Mouse (Mus musculus): ENCODE data around the gene 1810024B03Rik. TPM values are rescaled to one million over a fixed set of nuclear protein-coding genes. Genes with fewer than 3 reads are reported as not detected.

Gene 1810024B03Rik
- total and polyA plus RNA-seq, 3 experiments, result 1.5 to 1.9 TPM; not detected in 1

- TF ChIP-seq CTCF (IDR thresholded peaks at IDR 0.05 in 2 of 3, conservative IDR thresholded peaks at IDR 0.05 in 1 of 3; ENCODE audit: control insufficient read depth in 1 of 3, insufficient read depth in 1 of 3, low read depth in 2 of 3, low read length in 3 of 3, poor library complexity in 1 of 3, severe bottlenecking in 1 of 3) (peak; percentile 54 to 84 (median 74)), MAX (IDR thresholded peaks at IDR 0.05; ENCODE audit: low read length) (no peak), BHLHE40 (IDR thresholded peaks at IDR 0.05; ENCODE audit: borderline replicate concordance, low read depth, low read length) (no peak), CHD1 (IDR thresholded peaks at IDR 0.05; ENCODE audit: low read depth, low read length) (no peak), MAZ (IDR thresholded peaks at IDR 0.05; ENCODE audit: low read depth, low read length) (peak; percentile 56; the same call in 1 of the 2 replicates), MEF2A (IDR thresholded peaks at IDR 0.05; ENCODE audit: extremely low read depth, insufficient replicate concordance, low read depth, low read length, poor library complexity, severe bottlenecking) (no peak), TBP (IDR thresholded peaks at IDR 0.05; ENCODE audit: low read depth, low read length) (no peak), EP300 (IDR thresholded peaks at IDR 0.05; ENCODE audit: low read depth in 1 of 2, low read length in 2 of 2) (no peak), ZC3H11A (IDR thresholded peaks at IDR 0.05; ENCODE audit: low read depth, low read length) (peak; percentile 66), ELF1 (IDR thresholded peaks at IDR 0.05; ENCODE audit: low read depth, low read length) (no peak), MYC (IDR thresholded peaks at IDR 0.05; ENCODE audit: low read depth, low read length) (no peak), MAFK (IDR thresholded peaks at IDR 0.05; ENCODE audit: borderline replicate concordance, low read depth, low read length) (no peak), E2F4 (IDR thresholded peaks at IDR 0.05; ENCODE audit: borderline replicate concordance, low read depth, low read length) (no peak), GATA1 (IDR thresholded peaks at IDR 0.05; ENCODE audit: low read depth, low read length) (no peak), NELFE (IDR thresholded peaks at IDR 0.05; ENCODE audit: low read depth, low read length) (no peak)
Measured at GRCm38 (mm10) chr2:127204932-127205331, 3.1 kb downstream of the 1810024B03Rik start (continued).

GRCm38 (mm10) chr2:127189574-127189973 lies 18.5 kb downstream of the 1810024B03Rik start:
- Histone ChIP-seq H3K27ac (ENCODE audit: control insufficient read depth, low read depth, low read length) (no peak overlapping the region), H3K79me2 (ENCODE audit: control insufficient read depth, insufficient read depth, low read length, poor library complexity) (no peaks in the 10 kb centered on the region), H3K9me3 (replicated peaks; ENCODE audit: insufficient read depth, low read length) (no peaks in the 10 kb centered on the region), H3K4me3 (ENCODE audit: control insufficient read depth in 1 of 2, insufficient read depth in 1 of 2, low read depth in 2 of 2, low read length in 2 of 2) (no peak overlapping the region), H3K27me3 (ENCODE audit: control insufficient read depth in 1 of 2, insufficient read depth in 2 of 2, low read length in 2 of 2) (peaks cover 3 to 13% of the 10 kb centered on the region in 2 experiments), H3K9ac (ENCODE audit: control insufficient read depth, low read depth, low read length, poor library complexity, severe bottlenecking) (no peak overlapping the region), H3K36me3 (ENCODE audit: control insufficient read depth in 1 of 2, insufficient read depth in 2 of 2, low read length in 2 of 2) (no peaks in the 10 kb centered on the region), H3K4me1 (ENCODE audit: control insufficient read depth in 1 of 2, insufficient read depth in 2 of 2, low read length in 2 of 2) (no peaks in the 10 kb centered on the region)
- no peak for DNase-seq (ENCODE audit: low read depth, low spot score)
- no peak for TF ChIP-seq MEF2A (IDR thresholded peaks at IDR 0.05; ENCODE audit: extremely low read depth, insufficient replicate concordance, low read depth, low read length, poor library complexity, severe bottlenecking)
- TF ChIP-seq SIN3A (IDR thresholded peaks at IDR 0.05; ENCODE audit: low read length), result no peak
- TF ChIP-seq KAT2A (conservative IDR thresholded peaks at IDR 0.05; ENCODE audit: low read depth, low read length), result no peak
- no peak for TF ChIP-seq JUND (IDR thresholded peaks at IDR 0.05; ENCODE audit: low read depth, low read length)
- no peak for TF ChIP-seq POLR2AphosphoS5 (IDR thresholded peaks at IDR 0.05; ENCODE audit: borderline replicate concordance, low read depth, low read length)
- TF ChIP-seq NRF1 (IDR thresholded peaks at IDR 0.05; ENCODE audit: insufficient read depth, low read depth, low read length, poor library complexity, severe bottlenecking), result no peak
- TF ChIP-seq TCF12 (IDR thresholded peaks at IDR 0.05; ENCODE audit: low read depth, low read length), result no peak
- TF ChIP-seq MYC (IDR thresholded peaks at IDR 0.05; ENCODE audit: low read depth, low read length), result no peak
- TF ChIP-seq CHD2 (IDR thresholded peaks at IDR 0.05; ENCODE audit: low read length), result no peak
